Comparison of ENCODE assay signal across 16 mouse cellular contexts in the genomic region with DNA sequence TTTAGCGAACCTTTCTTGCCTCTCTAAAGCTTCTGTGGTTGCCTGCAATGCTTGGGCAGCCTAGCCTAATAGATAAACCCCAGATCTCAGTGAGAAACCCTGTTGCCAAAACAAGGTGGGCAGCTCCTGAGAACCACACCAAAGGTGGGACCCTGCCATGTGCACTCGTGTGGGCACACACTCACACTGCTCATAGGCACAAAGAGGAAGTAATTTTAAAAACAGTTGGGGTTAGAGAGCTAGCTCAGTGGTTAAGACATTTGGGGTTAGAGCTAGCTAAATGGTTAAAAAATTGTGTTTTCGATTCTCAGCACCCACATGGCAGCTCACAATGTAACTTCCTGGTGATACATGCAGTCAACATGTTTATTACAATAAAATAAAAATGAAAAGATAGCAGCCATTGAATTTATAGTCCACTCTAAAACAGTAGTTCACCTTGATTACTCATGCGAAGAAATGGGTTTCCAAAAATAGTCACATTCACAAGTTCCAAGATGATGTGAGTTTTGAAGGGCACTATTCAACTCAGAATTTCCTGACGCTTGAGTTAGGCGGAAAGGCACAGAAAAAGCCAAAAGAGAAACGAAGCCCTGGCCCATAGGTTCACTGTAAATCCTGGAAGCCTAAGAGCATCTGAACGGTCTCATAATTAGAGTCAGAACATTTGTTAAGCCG. TPM values are rescaled to one million over a fixed set of nuclear protein-coding genes. Genes with fewer than 3 reads are reported as not detected.
A peak's percentile ranks its signal among the peaks of the same experiment; 100 is the strongest.
DNase-seq lines count a peak whose midpoint lies in the region; ATAC-seq and TF ChIP-seq lines count a peak whose summit lies in the region.
"Had no signal": no experiment of that assay in that cellular context is flagged by ENCODE, and none has a peak within 500 bp of the region (broad histone marks: within the 10 kb centered on the region; RNA-seq: fewer than 3 reads in every experiment).

No protein-coding gene starts in this region.

- 64% methylated on average over 9 of the region's 9 CpGs for WGBS in kidney, adult 2 months
- WGBS in kidney, embryonic 16.5 days = 83% methylated on average over 9 of the region's 9 CpGs

- H3K9ac ChIP-seq in kidney, embryonic 16.5 days (replicated peaks; ENCODE audit: low read length) = no peak overlapping the region
- H3K9ac ChIP-seq: embryonic facial prominence, embryonic 15.5 days; hindbrain, embryonic 14.5 days; limb, embryonic 13.5 days had no signal

- H3K4me3 ChIP-seq in kidney, adult 2 months (ENCODE audit: insufficient read depth, low read depth, low read length) = no peak overlapping the region
- H3K4me3 ChIP-seq in kidney, embryonic 16.5 days (ENCODE audit: low read length) = no peak overlapping the region
- H3K4me3 ChIP-seq: embryonic facial prominence, embryonic 15.5 days; limb, embryonic 13.5 days had no signal

- H3K36me3 ChIP-seq in kidney, adult 2 months (ENCODE audit: control insufficient read depth, insufficient read depth, low read length) = no peaks in the 10 kb centered on the region; the same call in 1 of the 2 replicates
- H3K36me3 ChIP-seq in kidney, embryonic 16.5 days (ENCODE audit: insufficient read depth, low read length) = peaks cover 32% of the 10 kb centered on the region

- DNase-seq in kidney, adult 2 months = no peak
- peak; percentile 90 for DNase-seq in A20 (ENCODE audit: low read depth, low spot score)
- peak; percentile 32 for DNase-seq in naive thymus-derived CD4-positive, alpha-beta T cell, adult 2 months (ENCODE audit: low read depth)
- DNase-seq in ovary, postnatal 10 days (ENCODE audit: low spot score) = no peak
- no peak for DNase-seq in left cerebral cortex, adult 8-10 months (ENCODE audit: low spot score in 2 of 2)
- DNase-seq: cerebellum, postnatal 10 days; embryo, embryonic 11 days; gastrocnemius, postnatal 25 days; heart, postnatal 10 days; kidney, postnatal 10 days had no signal

- TF ChIP-seq POLR2A in kidney, adult 2 months (IDR thresholded peaks at IDR 0.05; ENCODE audit: low read depth, low read length) = no peak

- no peaks in the 10 kb centered on the region for H3K27me3 ChIP-seq in kidney, adult 2 months (replicated peaks; ENCODE audit: control insufficient read depth, insufficient read depth, low read length)
- H3K27me3 ChIP-seq in kidney, embryonic 16.5 days (ENCODE audit: insufficient read depth, low read length) = no peaks in the 10 kb centered on the region
- H3K27me3 ChIP-seq: embryonic facial prominence, embryonic 15.5 days; limb, embryonic 13.5 days had no signal

- no peak for TF ChIP-seq CTCF in kidney, adult 2 months (conservative IDR thresholded peaks at IDR 0.05; ENCODE audit: insufficient read depth, insufficient read length, low read depth, low read length)

- H3K4me1 ChIP-seq in kidney, adult 2 months (ENCODE audit: control insufficient read depth, insufficient read depth, low read length) = no peaks in the 10 kb centered on the region
- no peaks in the 10 kb centered on the region for H3K4me1 ChIP-seq in kidney, embryonic 16.5 days (ENCODE audit: insufficient read depth, low read length)
- H3K4me1 ChIP-seq: embryonic facial prominence, embryonic 15.5 days; limb, embryonic 13.5 days had no signal

- H3K9me3 ChIP-seq in kidney, embryonic 16.5 days (ENCODE audit: low read length) = no peaks in the 10 kb centered on the region
- H3K9me3 ChIP-seq: embryonic facial prominence, embryonic 15.5 days; limb, embryonic 13.5 days had no signal

- peak overlapping the region; percentile 36; the same call in 1 of the 2 replicates for H3K27ac ChIP-seq in kidney, adult 2 months (ENCODE audit: insufficient read depth, low read depth, low read length)
- no peak overlapping the region for H3K27ac ChIP-seq in kidney, embryonic 16.5 days (ENCODE audit: low read length)
- H3K27ac ChIP-seq: embryonic facial prominence, embryonic 15.5 days; hindbrain, embryonic 14.5 days; limb, embryonic 13.5 days had no signal

- H3K4me2 ChIP-seq in kidney, embryonic 16.5 days (replicated peaks; ENCODE audit: low read depth, low read length) = no peak overlapping the region
- H3K4me2 ChIP-seq: embryonic facial prominence, embryonic 15.5 days; hindbrain, embryonic 14.5 days; limb, embryonic 13.5 days had no signal

- ATAC-seq in kidney, embryonic 16.5 days (ENCODE audit: low FRiP score, low TSS enrichment) = no peak
- ATAC-seq in activated CD4-positive, CD25-positive, alpha-beta regulatory T cell, adult 4 months = peak; percentile 31
- no peak for ATAC-seq in erythroid progenitor cell, adult 5-6 weeks (replicated peaks; ENCODE audit: low FRiP score, poor library complexity, severe bottlenecking)

RNA-seq across cellular contexts. Expression of a gene that starts 8.8 kb away (rescaled TPM):
- polyA plus RNA-seq in kidney, adult 2 months (2012; rRNA removed) = 13.6 and 16.9 TPM in 2 replicates
- polyA plus RNA-seq in kidney, embryonic 16.5 days (2015; fragmentation: Nextera tagmentation; extraction: Ambion mirVana) = 173 and 184 TPM in 2 replicates
- 100 to 1,000 TPM; 100 to 140 TPM for polyA plus RNA-seq in activated CD4-positive, CD25-positive, alpha-beta regulatory T cell, adult 4 months (2017; shearing (Covaris generic))
- total RNA-seq in left cerebral cortex, adult 8-10 months (2022) = 10 to 100 TPM; 24.9 to 33.6 (median 28.6) TPM
- 86.9 and 96.0 TPM in 2 replicates for total RNA-seq in erythroid progenitor cell, adult 5-6 weeks (2015; ENCODE audit: low replicate concordance)
- 210 and 262 TPM in 2 replicates for total RNA-seq in erythroid progenitor cell, adult 5-6 weeks (2017; ENCODE audit: low replicate concordance)

RNA-seq across cellular contexts. Expression of a gene that starts 13.5 kb away (rescaled TPM):
- polyA plus RNA-seq in kidney, adult 2 months (2012; rRNA removed) = 59.5 and 63.7 TPM in 2 replicates
- 90.7 and 95.7 TPM in 2 replicates for polyA plus RNA-seq in kidney, embryonic 16.5 days (2015; fragmentation: Nextera tagmentation; extraction: Ambion mirVana)
- 100 to 1,000 TPM; 127 to 128 TPM for polyA plus RNA-seq in activated CD4-positive, CD25-positive, alpha-beta regulatory T cell, adult 4 months (2017; shearing (Covaris generic))
- total RNA-seq in left cerebral cortex, adult 8-10 months (2022) = 10 to 100 TPM; 30.2 to 36.4 (median 33.9) TPM
- 9.2 and 20.2 TPM in 2 replicates for total RNA-seq in erythroid progenitor cell, adult 5-6 weeks (2015; ENCODE audit: low replicate concordance)
- total RNA-seq in erythroid progenitor cell, adult 5-6 weeks (2017; ENCODE audit: low replicate concordance) = 6.9 and 15.9 TPM in 2 replicates

RNA-seq across cellular contexts. Expression of a gene that starts 31.9 kb away (rescaled TPM):
- 38.4 and 39.3 TPM in 2 replicates for polyA plus RNA-seq in kidney, adult 2 months (2012; rRNA removed)
- polyA plus RNA-seq in kidney, embryonic 16.5 days (2015; fragmentation: Nextera tagmentation; extraction: Ambion mirVana) = 36.9 TPM in 2 replicates
- polyA plus RNA-seq in activated CD4-positive, CD25-positive, alpha-beta regulatory T cell, adult 4 months (2017; shearing (Covaris generic)) = 10 to 100 TPM; 38.4 to 66.1 TPM
- total RNA-seq in left cerebral cortex, adult 8-10 months (2022) = 10 to 100 TPM; 45.3 to 49.3 (median 47.8) TPM
- total RNA-seq in erythroid progenitor cell, adult 5-6 weeks (2015; ENCODE audit: low replicate concordance) = 13.4 and 27.4 TPM in 2 replicates
- total RNA-seq in erythroid progenitor cell, adult 5-6 weeks (2017; ENCODE audit: low replicate concordance) = 17.8 and 24.6 TPM in 2 replicates

RNA-seq across cellular contexts. Expression of a gene that starts 32.0 kb away (rescaled TPM):
- 21.4 and 22.7 TPM in 2 replicates for polyA plus RNA-seq in kidney, adult 2 months (2012; rRNA removed)
- polyA plus RNA-seq in kidney, embryonic 16.5 days (2015; fragmentation: Nextera tagmentation; extraction: Ambion mirVana) = 60.9 and 61.9 TPM in 2 replicates
- 10 to 100 TPM; 59.5 to 69.5 TPM for polyA plus RNA-seq in activated CD4-positive, CD25-positive, alpha-beta regulatory T cell, adult 4 months (2017; shearing (Covaris generic))
- total RNA-seq in left cerebral cortex, adult 8-10 months (2022) = 10 to 100 TPM; 34.6 to 39.1 (median 36.5) TPM
- total RNA-seq in erythroid progenitor cell, adult 5-6 weeks (2015; ENCODE audit: low replicate concordance) = 13.7 and 15.1 TPM in 2 replicates
- 13.1 and 23.3 TPM in 2 replicates for total RNA-seq in erythroid progenitor cell, adult 5-6 weeks (2017; ENCODE audit: low replicate concordance)

Comparison
In these comparisons a context has a peak if more than half of its experiments do, and no peak if none do; other contexts are left out.
1. DNase-seq: peak in A20 (single experiment) and naive thymus-derived CD4-positive, alpha-beta T cell, adult 2 months (single experiment); none in kidney, adult 2 months (single experiment), ovary, postnatal 10 days (single experiment) and left cerebral cortex, adult 8-10 months (0 of 2).